Mouse (Mus musculus): ENCODE data around the gene Eif3c.
A peak's percentile ranks its signal among the peaks of the same experiment; 100 is the strongest.

Gene Eif3c

GRCm38 (mm10) chr7:126566094-126566765, at the start of gene Eif3c:
Eif3c (minus strand) TSS chr7:126566411.
- DNase-seq (ENCODE audit: extremely low read depth, low read depth) = peak; percentile 97

- DNase-seq (ENCODE audit: extremely low read depth, low read depth) = no peak
Observed at GRCm38 (mm10) chr7:126612736-126613135, 46.5 kb upstream of the Eif3c start.

- DNase-seq (ENCODE audit: extremely low read depth, low read depth) = no peak
Observed at GRCm38 (mm10) chr7:126607796-126608195, 41.6 kb upstream of the Eif3c start.

GRCm38 (mm10) chr7:126607064-126607463, 40.9 kb upstream of the Eif3c start:
- DNase-seq (ENCODE audit: extremely low read depth, low read depth) = no peak

- DNase-seq (ENCODE audit: extremely low read depth, low read depth) = no peak
Observed at GRCm38 (mm10) chr7:126606611-126607010, 40.4 kb upstream of the Eif3c start.

GRCm38 (mm10) chr7:126602650-126603049, 36.4 kb upstream of the Eif3c start:
- DNase-seq (ENCODE audit: extremely low read depth, low read depth) = no peak

GRCm38 (mm10) chr7:126601896-126602295, 35.7 kb upstream of the Eif3c start:
- DNase-seq (ENCODE audit: extremely low read depth, low read depth) = no peak

GRCm38 (mm10) chr7:126598919-126599318, 32.7 kb upstream of the Eif3c start:
- no peak for DNase-seq (ENCODE audit: extremely low read depth, low read depth)

- no peak for DNase-seq (ENCODE audit: extremely low read depth, low read depth)
Observed at GRCm38 (mm10) chr7:126596414-126596813, 30.2 kb upstream of the Eif3c start.

- no peak for DNase-seq (ENCODE audit: extremely low read depth, low read depth)
Observed at GRCm38 (mm10) chr7:126595890-126596289, 29.7 kb upstream of the Eif3c start.

GRCm38 (mm10) chr7:126594862-126595561, 28.8 kb upstream of the Eif3c start, which contains the start of gene Il27:
Il27 (minus strand) TSS chr7:126594941.
- no peak for DNase-seq (ENCODE audit: extremely low read depth, low read depth)

GRCm38 (mm10) chr7:126587779-126588178, 21.6 kb upstream of the Eif3c start:
- no peak for DNase-seq (ENCODE audit: extremely low read depth, low read depth)

GRCm38 (mm10) chr7:126586839-126587238, 20.6 kb upstream of the Eif3c start:
- no peak for DNase-seq (ENCODE audit: extremely low read depth, low read depth)

- DNase-seq (ENCODE audit: extremely low read depth, low read depth) = no peak
Observed at GRCm38 (mm10) chr7:126585717-126586116, 19.5 kb upstream of the Eif3c start, which contains the start of gene Cln3. Cln3 (minus strand) TSS chr7:126585817.

- peak; percentile 61 for DNase-seq (ENCODE audit: extremely low read depth, low read depth)
Observed at GRCm38 (mm10) chr7:126584506-126584977, 18.3 kb upstream of the Eif3c start, which contains the start of gene Apobr. Apobr (plus strand) TSS chr7:126584942.

GRCm38 (mm10) chr7:126583761-126584160, 17.6 kb upstream of the Eif3c start:
- DNase-seq (ENCODE audit: extremely low read depth, low read depth) = no peak

- DNase-seq (ENCODE audit: extremely low read depth, low read depth) = peak; percentile 77
Observed at GRCm38 (mm10) chr7:126583251-126583709, 17.1 kb upstream of the Eif3c start.

- DNase-seq (ENCODE audit: extremely low read depth, low read depth) = no peak
Observed at GRCm38 (mm10) chr7:126582759-126583158, 16.5 kb upstream of the Eif3c start.

- no peak for DNase-seq (ENCODE audit: extremely low read depth, low read depth)
Observed at GRCm38 (mm10) chr7:126581661-126582060, 15.4 kb upstream of the Eif3c start.

- DNase-seq (ENCODE audit: extremely low read depth, low read depth) = no peak
Observed at GRCm38 (mm10) chr7:126579172-126579571, 13.0 kb upstream of the Eif3c start.

GRCm38 (mm10) chr7:126576946-126577345, 10.7 kb upstream of the Eif3c start:
- peak; percentile 73 for DNase-seq (ENCODE audit: extremely low read depth, low read depth)

GRCm38 (mm10) chr7:126565693-126566092, 518 bp downstream of the Eif3c start:
- DNase-seq (ENCODE audit: extremely low read depth, low read depth) = no peak
